Mouse (Mus musculus) erythroblast, embryonic 14.5 days (primary cell): ENCODE data around the gene Smpd1. TPM values are rescaled to one million over a fixed set of nuclear protein-coding genes. Genes with fewer than 3 reads are reported as not detected.

Experiments used
- H3K27me3 ChIP-seq: 2 replicates; pipeline ENCODE4 v1.6.1; 2012; ENCODE audit warnings: inconsistent platforms; ENCODE audit not compliant: control insufficient read depth
- H3K36me3 ChIP-seq: 2 replicates; pipeline ENCODE4 v1.6.1; 2012; ENCODE audit warnings: mild to moderate bottlenecking, inconsistent platforms; ENCODE audit not compliant: control insufficient read depth
- H3K4me1 ChIP-seq: 2 replicates; pipeline ENCODE4 v1.6.1; 2012; ENCODE audit warnings: inconsistent platforms; ENCODE audit not compliant: control insufficient read depth
- H3K4me3 ChIP-seq: replicated peaks from 2 replicates; pipeline ENCODE3; 2012; ENCODE audit warnings: moderate library complexity, mild to moderate bottlenecking, inconsistent platforms
- H3K9me3 ChIP-seq: 2 replicates; pipeline ENCODE4 v1.6.1; 2012; ENCODE audit warnings: low read length, inconsistent platforms, mixed read lengths; ENCODE audit not compliant: control insufficient read depth
- GATA1 ChIP-seq: IDR thresholded peaks from 2 replicates; pipeline ENCODE4 v1.6.1; 2012; ENCODE audit warnings: low read length, inconsistent platforms, mixed read lengths
- TAL1 ChIP-seq: IDR thresholded peaks from 3 replicates; pipeline ENCODE4 v1.6.1; 2012; ENCODE audit warnings: low read length, inconsistent platforms, mixed read lengths
- polyA plus RNA-seq: library from polyadenylated mRNA; stranded (reverse); fragments of >175 nt; gene quantifications from 2 replicates; pipeline ENCODE4 v1.2.3, GENCODE M21; 2012

Smpd1 gene
- polyA plus RNA-seq, 1 experiment, result 2.8 TPM

- Histone ChIP-seq H3K4me1 (peaks cover 5% of the 10 kb centered on the region; the same call in 1 of the 2 replicates), H3K27me3 (no peaks in the 10 kb centered on the region), H3K4me3 (no peak overlapping the region), H3K9me3 (no peaks in the 10 kb centered on the region), H3K36me3 (peaks cover 4% of the 10 kb centered on the region; the same call in 1 of the 2 replicates)
- no peak for TF ChIP-seq TAL1
- no peak for TF ChIP-seq GATA1
Measured at GRCm38 (mm10) chr7:105588325-105588912, 34.3 kb downstream of the Smpd1 start.

DNA sequence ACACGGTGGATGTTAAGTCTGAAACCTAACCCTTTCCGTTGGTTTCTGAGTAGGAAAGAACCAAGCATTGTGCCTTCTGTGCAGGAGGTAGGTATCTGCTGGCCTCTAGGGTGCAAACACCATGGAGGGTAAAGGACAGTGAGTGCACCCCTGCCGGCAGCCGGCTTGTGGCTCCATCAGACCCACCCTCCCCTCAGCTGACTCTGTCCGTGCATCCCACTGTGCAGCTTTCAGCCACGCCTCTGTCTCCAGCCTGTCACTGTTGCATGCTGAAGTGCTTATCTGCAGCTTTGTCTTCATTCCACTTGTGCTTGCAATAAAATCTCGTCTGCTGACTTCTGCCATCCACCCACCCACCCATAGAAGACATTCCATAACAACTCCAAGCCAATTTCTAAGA lies 35.9 kb downstream of the Smpd1 start:
- Histone ChIP-seq H3K36me3 (peaks cover 4% of the 10 kb centered on the region; the same call in 1 of the 2 replicates), H3K9me3 (no peaks in the 10 kb centered on the region), H3K4me1 (peaks cover 5% of the 10 kb centered on the region; the same call in 1 of the 2 replicates), H3K4me3 (no peak overlapping the region), H3K27me3 (no peaks in the 10 kb centered on the region)
- TF ChIP-seq GATA1 (no peak), TAL1 (no peak)

DNA sequence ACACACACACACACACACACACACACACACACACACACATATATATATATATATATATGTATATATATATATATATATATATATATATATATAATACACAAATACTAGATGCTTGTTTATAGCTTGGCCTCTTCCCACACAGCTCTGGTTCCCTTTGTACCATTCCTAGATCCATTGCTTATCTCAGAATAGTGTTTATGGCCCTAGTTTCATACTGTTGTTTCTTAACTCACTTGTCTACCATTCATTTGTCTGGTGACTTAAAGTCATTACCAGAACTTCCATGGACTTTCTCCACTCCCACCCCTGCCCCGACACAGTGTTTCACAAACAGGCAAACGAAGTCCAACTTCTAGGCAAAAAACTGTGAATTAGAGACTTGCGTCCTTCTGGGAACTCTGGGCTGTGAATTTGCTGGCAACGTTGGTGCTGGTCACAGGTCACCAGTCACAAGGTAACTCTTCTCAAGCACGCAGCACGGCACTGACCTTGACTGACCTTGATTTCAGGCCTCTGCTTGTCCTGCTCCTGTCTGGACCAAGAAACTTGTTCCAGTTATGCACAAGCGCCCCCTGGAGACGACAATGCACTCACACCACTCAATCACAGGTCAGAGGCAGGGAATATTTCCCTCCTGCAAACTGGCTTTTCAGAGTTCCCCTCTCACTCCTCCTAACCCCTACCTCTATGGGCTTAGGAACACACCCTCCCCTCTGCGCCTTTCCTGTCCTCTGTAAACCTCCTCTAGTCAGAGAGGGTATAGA lies 48.9 kb downstream of the Smpd1 start:
- no peaks in the 10 kb centered on the region for H3K9me3 ChIP-seq
- H3K4me3 ChIP-seq, result no peak overlapping the region
- TF ChIP-seq GATA1 (no peak), TAL1 (no peak)
- no peaks in the 10 kb centered on the region for H3K4me1 ChIP-seq
- H3K36me3 ChIP-seq, result no peaks in the 10 kb centered on the region
- no peaks in the 10 kb centered on the region for H3K27me3 ChIP-seq

Other genes with a start within 250 kb of the Smpd1 start
- not detected in 2 replicates for gene Olfr689, start 243.2 kb upstream of the Smpd1 start, polyA plus RNA-seq
- not detected in 2 replicates for gene Olfr690, start 220.3 kb upstream of the Smpd1 start, polyA plus RNA-seq
- gene Olfr691, start 212.1 kb upstream of the Smpd1 start, polyA plus RNA-seq, result not detected in 2 replicates
- gene Olfr692, start 186.1 kb upstream of the Smpd1 start, polyA plus RNA-seq, result not detected in 2 replicates
- gene Gm5901, start 179.3 kb upstream of the Smpd1 start, polyA plus RNA-seq, result not detected in 2 replicates
- 3.4 and 4.0 TPM in 2 replicates for gene Fam160a2, start 154.3 kb upstream of the Smpd1 start, polyA plus RNA-seq
- not detected in 2 replicates for gene Cnga4, start 149.8 kb upstream of the Smpd1 start, polyA plus RNA-seq
- gene Cckbr, start 128.6 kb upstream of the Smpd1 start, polyA plus RNA-seq, result not detected in 2 replicates
- gene Cavin3, start 72.1 kb upstream of the Smpd1 start, polyA plus RNA-seq, result 0.07 TPM in 1 of 2 replicates, not detected in the other
- 0.01 and 0.19 TPM in 2 replicates for gene Apbb1, start 27.3 kb downstream of the Smpd1 start, polyA plus RNA-seq
- gene Hpx, start 45.8 kb downstream of the Smpd1 start, polyA plus RNA-seq, result not detected in 2 replicates
- gene Trim3, start 79.2 kb downstream of the Smpd1 start, polyA plus RNA-seq, result 0.06 and 0.10 TPM in 2 replicates
- 24.4 and 28.7 TPM in 2 replicates for gene Timm10b, start 85.7 kb downstream of the Smpd1 start, polyA plus RNA-seq
- gene Arfip2, start 86.1 kb downstream of the Smpd1 start, polyA plus RNA-seq, result 1.5 and 1.7 TPM in 2 replicates
- gene Gm45799, start 86.2 kb downstream of the Smpd1 start, polyA plus RNA-seq, result 2.6 and 14.1 TPM in 2 replicates
- not detected in 2 replicates for gene Dnhd1, start 96.5 kb downstream of the Smpd1 start, polyA plus RNA-seq
- gene Ilk, start 182.2 kb downstream of the Smpd1 start, polyA plus RNA-seq, result 2.9 and 3.1 TPM in 2 replicates
- gene Rrp8, start 183.0 kb downstream of the Smpd1 start, polyA plus RNA-seq, result 0.76 and 0.80 TPM in 2 replicates
- 50.3 and 54.5 TPM in 2 replicates for gene Taf10, start 190.0 kb downstream of the Smpd1 start, polyA plus RNA-seq
- gene Tpp1, start 197.9 kb downstream of the Smpd1 start, polyA plus RNA-seq, result 2.2 and 4.4 TPM in 2 replicates
- gene Dchs1, start 233.3 kb downstream of the Smpd1 start, polyA plus RNA-seq, result 0.01 TPM in 1 of 2 replicates, not detected in the other